8 mouse cellular contexts compared by ENCODE assay signal in genomic region chr16:91729821-91730441, GRCm38 (mm10). TPM values are rescaled to one million over a fixed set of nuclear protein-coding genes. Genes with fewer than 3 reads are reported as not detected.
A peak's percentile ranks its signal among the peaks of the same experiment; 100 is the strongest.
DNase-seq lines count a peak whose midpoint lies in the region; ATAC-seq and TF ChIP-seq lines count a peak whose summit lies in the region.

No protein-coding gene starts in this region.

- H3K36me3 ChIP-seq in heart, adult 2 months (ENCODE audit: control insufficient read depth, insufficient read depth, low read length): no peaks in the 10 kb centered on the region
- H3K36me3 ChIP-seq in midbrain, embryonic 14.5 days (ENCODE audit: control insufficient read depth, insufficient read depth, low read length): peaks cover 4% of the 10 kb centered on the region; the same call in 1 of the 2 replicates

- peaks cover 10% of the 10 kb centered on the region for H3K4me1 ChIP-seq in heart, adult 2 months (ENCODE audit: control insufficient read depth, insufficient read depth, low read length)
- H3K4me1 ChIP-seq in midbrain, embryonic 14.5 days (ENCODE audit: control insufficient read depth, insufficient read depth, low read length): peaks cover 46% of the 10 kb centered on the region

- peak overlapping the region; percentile 81 for H3K4me3 ChIP-seq in heart, adult 2 months
- peak overlapping the region; percentile 92 for H3K4me3 ChIP-seq in midbrain, embryonic 14.5 days (replicated peaks; ENCODE audit: low read depth, low read length)

- peak overlapping the region; percentile 83 for H3K27ac ChIP-seq in heart, adult 2 months
- H3K27ac ChIP-seq in midbrain, embryonic 14.5 days (replicated peaks; ENCODE audit: low read depth, low read length): peak overlapping the region; percentile 92

- under 1% methylated on average over 43 of the region's 44 CpGs for WGBS in heart, adult 2 months
- under 1% methylated on average over 44 of the region's 44 CpGs for WGBS in midbrain, embryonic 14.5 days

- TF ChIP-seq POLR2A in heart, adult 2 months (IDR thresholded peaks at IDR 0.05; ENCODE audit: insufficient read depth, low read depth, low read length): no peak

- H3K27me3 ChIP-seq in heart, adult 2 months (ENCODE audit: control insufficient read depth, insufficient read depth, low read length): no peaks in the 10 kb centered on the region
- H3K27me3 ChIP-seq in midbrain, embryonic 14.5 days (ENCODE audit: control insufficient read depth, insufficient read depth, low read length): no peaks in the 10 kb centered on the region

- H3K4me2 ChIP-seq in midbrain, embryonic 14.5 days (ENCODE audit: low read length): peak overlapping the region; percentile 72

- no peak for ATAC-seq in midbrain, embryonic 14.5 days (ENCODE audit: low FRiP score, low TSS enrichment)

- H3K9ac ChIP-seq in heart, adult 2 months (ENCODE audit: low read depth, low read length): peak overlapping the region; percentile 92
- peak overlapping the region; percentile 93 for H3K9ac ChIP-seq in midbrain, embryonic 14.5 days (replicated peaks; ENCODE audit: low read length)

- no peaks in the 10 kb centered on the region for H3K9me3 ChIP-seq in midbrain, embryonic 14.5 days (ENCODE audit: control insufficient read depth, low read length)

- peak; percentile 64 to 75 for DNase-seq in heart, adult 2 months
- no peak for DNase-seq in heart, adult 11 months
- peak; percentile 61 for DNase-seq in R1 (ENCODE audit: low read depth, low spot score)
- peak; percentile 66 for DNase-seq in embryo, embryonic 9.5 days (ENCODE audit: extremely low spot score)
- peak; percentile 49 to 62 for DNase-seq in heart, postnatal 10 days
- DNase-seq in left cerebral cortex, postnatal 25 days (ENCODE audit: low spot score in 2 of 2): peak; percentile 24 to 37
- peak; percentile 72 for DNase-seq in midbrain, embryonic 14.5 days
- peak; percentile 64 for DNase-seq in testis, postnatal 14 days (ENCODE audit: low spot score)

- peaks cover 5% of the 10 kb centered on the region for H3K79me2 ChIP-seq in heart, adult 2 months (replicated peaks; ENCODE audit: control insufficient read depth, insufficient read depth, low read length)

- intact Hi-C loops in heart, adult 2 months (cut with DNase I): loop anchor here (2.0 to 5.0 kb wide), 5 partner anchors 41 to 572 kb away; partner anchors contain the start of genes Donson and Smim11
- intact Hi-C loops in heart, postnatal 10 days (cut with DNase I): loop anchor here (5.0 to 10.0 kb wide), 2 partner anchors 62 to 555 kb away; no protein-coding TSS in a partner anchor
- intact Hi-C loops in left cerebral cortex, postnatal 25 days (cut with DNase I): loop anchor here (2.0 to 10.0 kb wide), 3 partner anchors 52 to 575 kb away; partner anchors contain the start of gene Smim11

- TF ChIP-seq CTCF in heart, adult 2 months (IDR thresholded peaks at IDR 0.05): peak; percentile 20

- no peak for TF ChIP-seq EP300 in heart, adult 2 months (IDR thresholded peaks at IDR 0.05; ENCODE audit: insufficient read depth, low read depth, low read length)

RNA-seq across cellular contexts. Expression of gene Itsn1, which starts 0.8 kb away (rescaled TPM):
- total RNA-seq in heart, adult 2 months (2021): 10 to 100 TPM; 45.1 to 46.7 TPM
- polyA plus RNA-seq in heart, adult 2 months (2012; rRNA removed): 35.8 and 48.5 TPM in 2 replicates
- total RNA-seq in heart, postnatal 10 days (2021): 10 to 100 TPM; 41.0 to 41.2 TPM
- 100 to 1,000 TPM; 122 to 125 TPM for total RNA-seq in left cerebral cortex, postnatal 25 days (2021)
- polyA plus RNA-seq in midbrain, embryonic 14.5 days (2014; fragmentation: Nextera tagmentation; extraction: Ambion mirVana): 57.8 and 67.5 TPM in 2 replicates

RNA-seq across cellular contexts. Expression of gene Cryzl1, which starts 1.2 kb away (rescaled TPM):
- total RNA-seq in heart, adult 2 months (2021): 10 to 100 TPM; 22.2 to 26.0 TPM
- polyA plus RNA-seq in heart, adult 2 months (2012; rRNA removed): 19.2 and 37.5 TPM in 2 replicates
- 10 to 100 TPM; 30.0 to 32.2 TPM for total RNA-seq in heart, postnatal 10 days (2021)
- total RNA-seq in left cerebral cortex, postnatal 25 days (2021): 100 to 1,000 TPM; 104 to 111 TPM
- polyA plus RNA-seq in midbrain, embryonic 14.5 days (2014; fragmentation: Nextera tagmentation; extraction: Ambion mirVana): 113 and 135 TPM in 2 replicates

RNA-seq across cellular contexts. Expression of gene Donson, which starts 41.4 kb away (rescaled TPM):
- 1 to 10 TPM; 3.9 to 4.9 TPM for total RNA-seq in heart, adult 2 months (2021)
- 2.4 and 5.8 TPM in 2 replicates for polyA plus RNA-seq in heart, adult 2 months (2012; rRNA removed)
- 1 to 10 TPM; 5.1 to 9.8 TPM for total RNA-seq in heart, postnatal 10 days (2021)
- total RNA-seq in left cerebral cortex, postnatal 25 days (2021): 10 to 100 TPM; 27.4 to 28.8 TPM
- 22.2 and 24.7 TPM in 2 replicates for polyA plus RNA-seq in midbrain, embryonic 14.5 days (2014; fragmentation: Nextera tagmentation; extraction: Ambion mirVana)
